Mouse (Mus musculus): ENCODE measurements around the gene H2-M5.

DNA sequence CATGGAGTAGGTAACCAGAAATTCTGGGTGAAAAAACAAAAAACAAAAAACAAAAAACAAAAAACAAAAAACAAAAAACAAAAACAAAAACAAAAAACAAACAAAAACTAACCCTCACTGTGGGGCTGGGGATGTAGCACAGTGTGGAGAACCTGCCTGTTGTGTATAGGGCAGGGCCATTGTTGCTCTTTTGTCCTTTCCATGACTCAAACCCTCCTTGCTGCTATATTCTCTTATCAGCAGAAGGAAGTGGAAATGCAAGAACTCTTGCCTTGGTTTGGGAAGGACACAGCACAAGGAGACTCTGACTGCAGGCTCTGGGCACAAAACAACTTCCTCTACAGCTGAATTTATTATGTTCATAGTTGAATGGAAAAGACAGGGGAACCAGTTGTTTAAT lies 27.0 kb upstream of the H2-M5 start:
- TF ChIP-seq CTCF (IDR thresholded peaks at IDR 0.05; ENCODE audit: extremely low read depth, insufficient read depth, low read length) (no peak), POLR2A (IDR thresholded peaks at IDR 0.05; ENCODE audit: extremely low read depth, insufficient read depth, low read length) (no peak)

All from cortical plate, adult 2 months (tissue).